Mouse (Mus musculus): ENCODE results near the gene Map4k4.

Gene Map4k4

DNA sequence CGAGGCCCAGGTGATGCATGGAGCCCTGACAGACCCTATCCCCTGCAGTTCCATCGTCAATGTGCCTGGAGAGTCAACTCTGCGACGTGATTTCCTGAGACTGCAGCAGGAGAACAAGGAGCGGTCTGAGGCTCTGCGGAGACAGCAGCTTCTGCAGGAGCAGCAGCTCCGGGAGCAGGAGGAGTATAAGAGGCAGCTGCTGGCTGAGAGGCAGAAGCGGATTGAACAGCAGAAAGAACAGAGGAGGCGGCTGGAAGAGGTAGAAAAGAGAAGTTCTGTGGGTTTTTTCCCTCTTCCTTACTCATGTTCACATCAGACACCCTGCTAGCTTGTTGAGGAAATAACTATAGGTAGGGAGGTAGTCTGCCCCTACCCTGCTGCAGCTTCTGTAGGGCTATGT lies 89.3 kb downstream of the Map4k4 start:
- no peak for DNase-seq (ENCODE audit: extremely low read depth, low read depth, low spot score)

DNA sequence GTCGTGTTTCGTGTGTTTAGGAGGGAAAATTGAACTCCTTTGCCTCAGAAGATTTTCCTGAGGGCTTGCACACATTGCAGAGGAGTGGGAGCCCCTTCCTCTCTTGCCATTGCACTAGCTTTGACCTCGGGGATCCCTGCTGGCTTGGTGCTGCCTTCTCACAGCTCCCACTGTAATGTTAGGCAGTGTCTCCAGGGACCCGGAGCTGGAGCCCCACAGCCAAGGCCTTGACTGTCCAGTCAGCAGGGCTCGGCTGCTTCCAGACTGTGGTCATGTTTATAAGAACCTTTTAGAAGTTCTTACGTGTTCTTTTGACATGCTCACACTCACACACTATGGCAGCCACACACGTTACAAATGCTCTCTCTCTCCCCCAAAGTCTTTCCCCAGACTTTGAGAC lies 93.2 kb downstream of the Map4k4 start:
- no peak for DNase-seq (ENCODE audit: extremely low read depth, low read depth, low spot score)

DNA sequence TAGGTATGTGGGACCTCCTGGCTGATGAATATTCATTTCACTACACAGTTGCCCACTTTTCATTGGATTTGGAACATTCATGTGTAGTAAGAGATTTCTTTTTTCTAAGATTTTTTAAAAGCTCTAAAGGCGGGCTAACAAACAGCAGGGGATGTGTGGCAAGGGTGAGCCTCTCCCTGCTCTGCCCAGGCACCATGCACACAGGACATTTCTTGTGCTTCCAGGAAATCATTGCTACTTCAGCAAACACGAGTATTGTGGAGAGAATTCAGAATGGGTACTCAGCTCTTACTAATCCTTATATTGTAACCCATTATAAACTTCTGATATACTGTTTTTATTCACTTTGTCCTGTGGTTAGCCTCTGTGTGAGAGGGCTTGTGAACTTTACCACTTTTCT lies 94.9 kb downstream of the Map4k4 start:
- DNase-seq (ENCODE audit: extremely low read depth, low read depth, low spot score): no peak

DNA sequence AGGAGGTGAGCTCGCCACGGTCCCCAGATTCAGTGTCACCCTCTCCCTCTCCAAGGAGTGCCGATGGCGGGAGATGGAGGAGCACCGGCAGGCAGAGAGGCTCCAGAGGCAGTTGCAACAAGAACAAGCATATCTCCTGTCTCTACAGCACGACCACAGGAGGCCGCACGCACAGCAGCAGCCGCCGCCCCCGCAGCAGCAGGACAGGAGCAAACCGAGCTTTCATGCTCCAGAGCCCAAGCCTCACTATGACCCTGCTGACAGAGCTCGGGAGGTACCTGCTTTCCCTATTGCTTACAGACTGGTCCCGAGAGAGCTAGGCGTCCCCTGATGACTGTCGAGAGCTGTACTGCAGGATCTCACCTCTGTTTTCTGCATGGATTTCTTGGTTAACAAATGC lies 99.8 kb downstream of the Map4k4 start:
- DNase-seq (ENCODE audit: extremely low read depth, low read depth, low spot score): no peak

DNA sequence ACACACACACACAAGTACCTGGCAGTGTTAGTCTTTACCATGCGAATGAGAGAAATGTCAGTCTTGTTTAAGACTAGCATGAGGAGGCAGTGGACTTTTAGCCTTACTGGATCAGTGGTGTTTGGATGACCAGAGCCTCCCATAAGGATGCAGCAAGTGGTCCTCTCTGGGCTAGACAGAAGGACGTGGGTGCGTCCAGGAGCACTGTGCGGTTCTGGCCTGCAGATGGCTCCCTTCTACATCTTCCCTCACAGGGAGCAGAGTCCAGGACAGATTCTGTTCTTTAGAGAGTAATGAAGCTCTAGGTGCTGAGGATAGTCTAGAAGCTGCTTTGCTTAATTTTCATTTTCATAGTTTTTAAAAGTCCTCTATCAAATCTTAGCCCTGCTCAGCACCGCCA lies 100.2 kb downstream of the Map4k4 start:
- DNase-seq (ENCODE audit: extremely low read depth, low read depth, low spot score): no peak

DNA sequence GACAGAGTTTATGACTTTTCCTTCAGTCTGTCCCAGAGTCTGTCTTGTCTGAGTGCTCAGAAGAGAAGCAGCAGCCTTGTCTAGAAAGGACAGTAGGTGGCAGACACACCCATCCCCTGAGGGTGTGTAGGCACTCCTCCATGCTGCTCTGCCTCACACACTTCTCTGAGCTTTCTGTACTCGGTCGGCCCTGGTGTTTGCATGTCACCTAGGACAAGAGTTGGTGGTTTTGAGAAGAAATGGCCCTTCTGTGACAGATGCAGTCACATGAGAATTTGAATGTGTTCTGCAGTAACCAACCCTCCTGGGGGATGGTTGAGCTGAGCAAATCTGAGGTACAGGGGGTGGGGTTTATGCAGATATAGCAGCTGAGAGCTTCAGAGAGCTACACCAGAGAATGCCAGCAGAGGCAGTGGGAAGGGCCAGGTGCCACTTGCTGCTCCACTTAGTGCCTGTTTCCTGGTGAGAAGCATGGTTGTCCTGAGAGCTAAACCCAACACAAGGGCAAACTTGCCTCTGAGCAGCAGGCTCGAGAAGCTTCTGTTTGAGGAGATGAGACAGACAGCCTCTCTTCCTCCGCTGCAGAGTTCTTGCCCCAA lies 101.5 kb downstream of the Map4k4 start:
- DNase-seq (ENCODE audit: extremely low read depth, low read depth, low spot score): peak; percentile 13

DNA sequence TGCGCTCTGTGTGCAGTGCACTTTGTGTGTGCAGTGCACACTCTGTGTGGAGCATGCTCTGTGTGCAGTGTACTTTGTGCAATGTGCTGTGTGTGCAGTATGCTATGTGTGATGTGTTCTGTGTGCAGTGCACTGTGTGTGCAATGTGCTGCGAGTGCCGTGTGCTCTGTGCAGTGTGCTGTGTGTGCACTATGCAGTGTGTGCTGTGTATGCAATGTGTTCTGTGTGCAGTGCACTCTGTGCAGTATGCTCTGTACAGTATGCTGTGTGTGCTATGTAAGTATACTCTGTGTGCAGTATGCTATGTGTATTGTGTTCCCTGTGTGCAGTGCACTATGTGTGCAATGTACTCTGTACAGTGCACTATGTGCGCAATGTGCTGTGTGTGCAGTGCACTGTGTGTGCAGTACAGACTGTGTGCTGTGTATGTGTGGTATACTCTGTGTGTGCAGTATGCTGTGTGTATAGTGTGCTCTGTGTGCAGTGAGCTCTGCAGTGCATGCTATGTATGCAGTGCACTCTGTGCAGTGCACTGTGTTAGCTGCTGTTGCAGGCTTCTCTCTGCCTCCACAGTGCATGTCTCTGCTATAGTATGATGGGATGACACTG lies 105.4 kb downstream of the Map4k4 start:
- no peak for DNase-seq (ENCODE audit: extremely low read depth, low read depth, low spot score)

DNA sequence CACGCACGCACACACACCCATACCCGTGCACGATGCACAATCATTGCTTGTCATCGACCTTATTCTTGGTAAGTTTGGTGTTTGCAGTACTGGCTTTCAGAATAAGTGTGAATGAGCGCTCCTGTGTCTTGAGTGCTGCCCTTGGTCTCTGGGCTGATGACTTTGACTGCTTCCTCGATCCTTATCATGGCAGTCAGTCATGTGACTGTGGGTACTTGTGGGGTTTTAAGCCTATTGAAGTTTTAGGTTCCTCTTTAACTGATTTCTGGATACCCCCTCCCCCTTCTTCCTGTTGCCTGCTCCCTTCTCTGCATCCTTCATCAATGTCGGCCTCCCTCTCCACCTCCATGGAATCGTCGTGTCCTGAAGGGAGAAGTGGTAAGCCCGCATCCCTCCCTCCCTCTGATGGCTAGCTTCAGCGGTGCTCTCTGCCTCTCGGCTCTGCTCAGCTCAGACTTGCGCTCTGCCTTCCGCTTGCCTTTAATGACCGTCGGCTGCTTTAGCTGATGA lies 107.3 kb downstream of the Map4k4 start:
- DNase-seq (ENCODE audit: extremely low read depth, low read depth, low spot score): no peak

DNA sequence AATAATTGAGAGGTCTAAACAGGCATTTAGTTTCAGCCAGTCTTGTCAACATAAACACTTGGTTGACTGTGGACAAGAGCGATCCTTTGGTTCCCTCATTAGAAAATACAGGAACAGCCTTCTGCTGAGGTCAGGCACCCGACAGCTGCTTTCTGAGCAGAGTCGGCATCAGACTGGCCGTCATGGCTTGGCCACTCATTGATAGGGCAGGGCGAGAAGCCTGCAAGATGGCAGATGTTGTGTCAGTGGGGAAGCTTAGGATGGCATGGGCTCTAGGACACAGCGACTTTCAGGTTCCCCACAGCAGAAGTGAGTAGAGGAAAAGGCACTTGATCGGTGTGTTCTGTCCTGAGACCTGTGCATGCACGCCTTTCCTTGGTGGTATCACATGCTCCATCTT lies 112.0 kb downstream of the Map4k4 start:
- no peak for DNase-seq (ENCODE audit: extremely low read depth, low read depth, low spot score)

DNA sequence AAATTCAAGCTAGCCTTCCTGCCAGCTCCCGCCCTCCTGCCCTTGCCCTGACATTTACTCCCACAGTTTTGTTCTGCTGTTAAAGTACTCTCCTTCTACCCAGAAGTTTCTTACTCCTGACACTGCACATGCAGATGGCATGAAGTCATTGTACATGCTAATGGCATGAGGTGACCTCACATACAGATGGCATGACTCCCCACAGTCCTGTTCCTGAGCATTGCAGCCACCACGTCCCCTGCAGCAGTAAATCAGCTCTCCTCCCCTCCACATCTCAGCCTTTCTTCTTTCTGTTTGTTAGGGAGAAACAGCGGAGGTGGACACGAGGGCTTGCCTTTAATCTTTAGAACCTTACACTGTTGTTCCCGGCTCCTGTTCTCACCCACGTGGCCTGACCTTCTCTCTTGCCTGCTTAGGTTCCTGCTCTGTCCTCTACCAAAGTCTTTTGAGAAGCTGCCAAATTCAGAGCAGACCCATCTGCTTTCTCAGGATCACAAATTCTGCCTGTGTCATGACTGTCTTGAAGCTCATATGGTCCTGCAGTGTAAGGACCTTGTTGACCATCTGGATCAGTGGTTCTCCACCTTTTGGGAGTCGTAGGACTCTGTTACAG lies 114.5 kb downstream of the Map4k4 start:
- DNase-seq (ENCODE audit: extremely low read depth, low read depth, low spot score): no peak

DNA sequence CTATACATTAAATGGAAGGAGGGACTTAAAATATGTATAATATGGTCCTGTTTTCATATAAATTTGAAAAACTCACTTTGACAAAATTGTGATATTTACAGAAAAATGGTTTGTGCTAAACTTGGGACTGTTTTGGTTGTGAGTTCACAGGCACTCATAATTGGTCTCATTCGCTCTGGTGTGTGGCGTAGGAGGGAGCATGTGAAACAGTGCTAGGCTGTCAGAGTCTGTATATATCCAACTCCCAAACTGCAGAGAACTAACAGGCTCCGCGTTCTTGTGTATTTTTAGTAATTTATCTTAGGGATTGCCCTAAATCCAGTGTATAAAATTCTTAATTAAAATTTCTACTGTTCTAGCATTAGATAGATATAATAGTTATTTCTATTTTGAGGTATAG lies 120.9 kb downstream of the Map4k4 start:
- no peak for DNase-seq (ENCODE audit: extremely low read depth, low read depth, low spot score)

DNA sequence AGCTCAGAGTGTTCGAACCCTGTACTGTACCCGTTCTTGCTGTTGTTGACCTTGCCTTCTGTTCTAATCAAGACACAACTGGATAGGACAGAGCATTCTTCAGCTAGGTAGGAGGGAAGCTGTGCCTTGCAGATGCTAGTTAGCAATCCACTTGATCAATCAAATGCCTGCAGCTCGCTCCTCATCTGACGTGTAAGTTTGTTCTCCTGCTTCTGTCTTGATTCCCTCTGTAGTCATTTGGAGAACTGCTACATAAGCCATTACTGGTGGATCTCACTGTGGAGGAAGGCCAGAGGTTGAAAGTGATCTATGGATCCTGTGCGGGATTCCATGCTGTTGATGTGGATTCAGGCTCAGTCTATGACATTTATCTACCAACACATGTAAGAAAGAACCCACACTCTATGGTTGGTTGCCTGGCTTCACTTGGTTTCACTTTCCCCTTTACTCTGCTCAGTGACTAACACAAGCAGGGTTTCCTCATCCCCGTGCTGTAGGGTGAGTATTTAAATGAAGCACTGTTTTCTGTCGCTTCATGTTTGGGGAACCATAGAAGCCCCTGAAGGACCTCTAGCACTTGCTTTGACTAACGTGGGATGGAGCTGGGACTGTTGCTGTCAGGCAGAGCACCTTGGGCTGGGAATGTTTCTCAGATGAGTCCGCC lies 121.9 kb downstream of the Map4k4 start:
- no peak for DNase-seq (ENCODE audit: extremely low read depth, low read depth, low spot score)

DNA sequence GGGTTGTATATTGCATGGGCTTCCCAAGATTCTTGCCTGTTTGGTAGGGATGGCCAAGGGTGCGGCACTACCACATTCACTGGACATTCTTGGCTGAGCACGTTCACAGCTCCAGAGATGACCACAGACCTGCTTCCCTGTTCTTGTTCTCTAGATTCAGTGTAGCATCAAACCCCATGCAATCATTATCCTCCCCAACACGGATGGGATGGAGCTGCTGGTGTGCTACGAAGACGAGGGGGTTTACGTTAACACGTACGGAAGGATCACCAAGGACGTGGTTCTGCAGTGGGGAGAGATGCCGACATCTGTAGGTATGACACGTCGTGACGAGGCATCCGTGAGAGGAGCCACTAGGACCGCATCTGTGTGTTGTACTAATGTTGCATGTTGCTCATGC lies 122.5 kb downstream of the Map4k4 start:
- no peak for DNase-seq (ENCODE audit: extremely low read depth, low read depth, low spot score)

DNA sequence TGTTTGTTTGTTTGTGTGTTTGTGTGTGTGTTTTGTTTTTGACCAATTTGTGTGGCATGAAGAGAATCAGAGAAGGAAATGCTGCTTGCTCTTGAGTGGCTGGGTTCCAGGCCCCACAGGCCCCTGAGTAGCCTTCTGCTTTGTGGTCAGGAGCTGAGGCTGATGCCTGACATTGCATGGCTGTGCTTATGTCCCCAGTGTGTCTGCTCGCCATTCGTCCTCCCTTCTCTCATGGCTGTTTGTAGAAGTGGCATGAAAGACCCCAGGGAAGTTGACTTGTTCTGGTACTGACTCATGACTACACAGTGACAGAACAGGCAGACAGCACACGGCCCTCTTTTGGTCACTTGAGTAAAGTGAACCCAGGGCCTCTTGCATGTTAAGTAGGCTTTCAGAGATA lies 123.0 kb downstream of the Map4k4 start:
- no peak for DNase-seq (ENCODE audit: extremely low read depth, low read depth, low spot score)

DNA sequence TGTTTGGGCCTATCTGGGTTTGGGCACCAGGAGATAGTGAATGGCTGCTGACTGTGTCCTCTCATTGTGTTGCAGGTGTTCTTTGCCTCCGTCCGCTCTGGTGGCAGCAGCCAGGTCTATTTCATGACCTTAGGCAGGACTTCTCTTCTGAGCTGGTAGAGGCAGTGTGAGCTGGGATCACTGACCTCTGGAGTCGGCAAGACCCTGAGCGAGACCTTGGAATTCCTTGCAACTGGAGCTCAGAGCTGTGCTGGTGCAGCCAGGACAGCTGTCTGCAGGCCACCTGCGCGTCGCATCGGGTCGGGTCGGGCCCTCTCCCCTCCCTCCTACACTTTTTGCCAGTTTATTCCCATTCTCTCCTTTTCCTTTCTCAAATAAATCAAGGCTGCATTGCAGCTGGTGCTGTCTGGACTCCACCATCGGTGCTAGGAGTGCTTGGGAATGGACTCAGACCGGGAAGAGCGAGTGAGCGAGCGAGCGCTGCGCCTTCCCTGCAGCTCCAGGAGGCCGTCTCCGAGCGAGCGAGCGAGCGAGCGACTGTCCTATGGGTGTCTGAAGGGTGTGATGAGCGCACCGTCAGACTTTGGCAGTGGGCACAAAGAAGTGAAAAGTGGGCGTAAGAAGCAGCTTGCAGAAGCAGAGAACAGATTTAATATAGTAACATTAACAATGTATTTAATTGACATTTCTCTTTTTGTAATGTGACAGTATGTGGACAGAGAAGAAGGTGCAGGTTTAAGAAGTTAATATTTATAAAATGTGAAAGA lies 124.0 kb downstream of the Map4k4 start:
- DNase-seq (ENCODE audit: extremely low read depth, low read depth, low spot score): no peak

DNA sequence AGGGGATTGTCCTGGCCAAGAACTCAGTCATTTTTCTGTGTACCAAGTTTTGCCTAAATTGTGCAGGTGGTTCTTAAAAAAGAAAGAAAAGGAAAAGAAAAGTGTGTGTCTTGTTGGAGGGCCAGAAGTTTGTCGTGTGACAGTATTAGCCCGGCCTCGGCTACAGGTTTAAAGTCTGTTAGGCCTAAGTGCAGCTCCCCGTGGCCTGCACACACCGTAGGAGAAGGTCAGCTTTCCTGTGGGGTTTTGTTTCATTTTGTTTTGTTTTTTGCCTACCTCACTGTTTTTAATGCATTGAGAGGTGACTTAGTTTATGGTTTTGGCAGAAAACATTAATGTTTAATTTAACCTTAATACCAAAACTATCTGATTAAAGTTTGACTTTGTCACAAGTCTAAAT lies 124.7 kb downstream of the Map4k4 start:
- DNase-seq (ENCODE audit: extremely low read depth, low read depth, low spot score): no peak

DNA sequence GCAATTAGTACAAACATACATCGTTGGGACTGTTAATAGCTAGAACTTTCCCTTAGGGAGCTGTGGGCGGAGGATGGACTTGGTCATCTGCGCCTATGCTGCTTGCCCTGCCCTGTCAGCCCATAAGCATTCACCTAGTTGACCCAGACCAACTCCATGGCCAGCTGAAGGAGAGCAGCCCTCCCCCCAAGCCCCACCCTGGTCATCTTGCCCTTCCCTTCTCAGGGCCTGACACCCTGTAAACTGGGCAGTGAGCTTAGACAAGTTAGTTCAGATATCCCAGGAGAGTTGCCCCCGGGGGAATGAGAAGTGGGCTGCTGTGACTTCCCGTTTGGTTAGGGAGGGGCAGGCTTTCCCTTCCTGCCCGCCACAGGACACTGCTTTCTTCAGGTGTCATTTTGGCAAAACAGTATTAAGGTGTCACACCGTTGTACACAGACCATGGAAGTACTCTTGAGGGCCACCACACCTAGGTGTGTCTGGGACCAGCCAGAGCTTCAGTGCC lies 126.5 kb downstream of the Map4k4 start:
- DNase-seq (ENCODE audit: extremely low read depth, low read depth, low spot score): no peak

DNA sequence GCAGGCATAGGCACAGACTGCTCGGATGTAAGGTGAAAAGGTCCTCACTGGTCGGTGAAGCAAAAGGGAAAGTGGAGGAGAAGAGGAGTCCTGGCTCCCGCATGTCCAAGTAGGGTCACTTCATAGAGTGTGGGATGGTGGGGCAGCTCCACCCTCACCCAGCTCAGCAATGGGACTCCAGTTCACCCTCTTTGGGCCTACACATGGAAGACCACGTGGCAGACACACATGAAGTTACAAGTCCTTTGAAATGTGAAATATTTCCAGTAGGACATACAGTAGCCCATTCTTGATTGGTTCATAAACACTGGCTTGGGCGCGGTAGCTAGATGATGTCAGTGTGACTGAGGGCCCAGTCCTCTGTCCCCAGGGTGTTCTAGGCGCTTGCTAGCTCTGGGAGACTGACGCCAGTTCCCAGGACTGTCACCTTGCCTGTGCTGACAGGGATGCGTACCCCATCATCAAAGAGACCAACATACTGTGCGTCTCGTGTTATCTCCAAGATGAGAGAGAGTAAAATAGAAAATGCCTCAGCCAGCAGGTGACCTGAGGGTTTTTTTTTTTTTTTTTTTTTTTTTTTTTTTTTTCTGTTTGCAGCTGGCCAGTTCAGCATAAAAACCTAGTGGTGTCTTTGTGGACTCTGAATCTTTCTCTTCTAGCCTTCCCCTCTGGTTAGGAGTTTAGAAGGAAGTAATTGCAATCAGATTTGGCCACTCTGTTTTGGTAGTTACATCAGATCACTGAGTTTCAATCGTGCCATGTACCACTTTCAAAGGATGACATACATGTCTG lies 127.7 kb downstream of the Map4k4 start:
- no peak for DNase-seq (ENCODE audit: extremely low read depth, low read depth, low spot score)

DNA sequence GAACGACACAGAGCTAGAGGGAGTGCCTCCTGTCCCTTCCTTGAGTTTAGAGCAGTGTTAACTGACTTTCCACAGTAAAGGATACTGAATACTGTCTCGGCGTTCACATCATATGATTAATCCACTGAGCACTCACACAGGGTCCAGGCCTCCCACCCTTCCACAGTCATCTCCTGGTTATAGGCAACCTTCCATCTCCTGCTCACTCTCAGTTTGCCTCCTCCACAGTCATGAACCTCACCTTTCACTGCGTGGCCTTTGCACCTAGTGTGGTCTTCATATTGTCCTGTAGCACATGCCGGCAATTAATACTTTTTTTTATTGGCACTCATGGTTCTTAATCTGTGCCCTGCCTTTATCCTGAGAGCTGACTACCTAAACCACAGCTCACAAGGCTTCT lies 128.9 kb downstream of the Map4k4 start:
- no peak for DNase-seq (ENCODE audit: extremely low read depth, low read depth, low spot score)

DNA sequence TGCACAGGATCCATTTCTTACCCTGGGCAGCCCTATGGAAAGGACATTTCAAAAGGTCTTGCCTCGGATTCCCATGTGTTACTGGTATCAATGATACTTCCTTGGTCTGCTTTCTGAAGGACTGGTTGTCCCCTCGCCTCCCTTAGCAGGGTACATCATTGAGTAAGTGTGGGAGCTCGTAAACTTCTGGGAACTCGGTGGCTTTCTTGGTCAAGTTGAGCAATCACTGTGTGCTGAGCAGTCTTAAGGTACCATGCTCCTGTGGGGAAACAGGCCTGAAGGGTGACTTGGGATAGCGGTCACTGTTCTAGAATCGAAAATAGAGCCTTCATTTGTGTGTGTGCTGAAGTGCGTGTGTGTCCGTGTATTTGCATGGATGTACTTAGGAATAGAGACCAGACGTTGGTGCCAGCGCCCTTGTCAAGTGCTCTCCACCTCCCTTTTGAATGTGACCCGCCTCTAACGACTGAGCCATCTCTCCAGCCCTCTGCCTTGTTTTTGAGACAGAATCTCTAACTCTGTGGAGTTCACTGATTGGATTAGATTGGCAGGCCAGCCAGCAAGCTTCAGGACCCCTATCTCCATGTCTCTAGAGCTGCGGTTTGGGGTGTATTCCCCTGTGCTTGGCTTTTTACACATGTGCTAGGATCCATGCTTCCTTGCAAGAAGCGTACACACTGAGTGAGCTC lies 129.7 kb downstream of the Map4k4 start:
- no peak for DNase-seq (ENCODE audit: extremely low read depth, low read depth, low spot score)
